Mouse (Mus musculus) heart, postnatal 0 days (tissue): ENCODE measurements around the gene Ppp1r14c. TPM values are rescaled to one million over a fixed set of nuclear protein-coding genes. Genes with fewer than 3 reads are reported as not detected.

Source experiments
- ATAC-seq: fragments of 200-750 bp; cut with Nextera tagmentation; 2 replicates; pipeline ENCODE4 v1.8.0; 2017; ENCODE audit warnings: low read depth, moderate number of reproducible peaks, moderate library complexity; ENCODE audit not compliant: insufficient read depth
- DNase-seq: peaks from one replicate; pipeline ENCODE4 v3.0.0-alpha.2; 2016; ENCODE audit warnings: low spot score
- H3K27ac ChIP-seq: fragments of 300-500 bp; sonication (generic); 2 replicates; pipeline ENCODE4 v1.5.1; 2014; ENCODE audit warnings: low read depth, mild to moderate bottlenecking
- H3K27me3 ChIP-seq: fragments of 300-500 bp; sonication (generic); 2 replicates; pipeline ENCODE4 v1.6.1; 2014; ENCODE audit warnings: low read length, mixed read lengths; ENCODE audit not compliant: control insufficient read depth, insufficient read depth
- H3K36me3 ChIP-seq: fragments of 300-500 bp; sonication (generic); replicated peaks from 2 replicates; pipeline ENCODE4 v1.6.1; 2014; ENCODE audit warnings: low read length, mixed read lengths; ENCODE audit not compliant: control insufficient read depth, insufficient read depth
- H3K4me1 ChIP-seq: fragments of 300-500 bp; sonication (generic); 2 replicates; pipeline ENCODE4 v1.6.1; 2014; ENCODE audit warnings: antibody characterized with exemption; ENCODE audit not compliant: control insufficient read depth, insufficient read depth
- H3K4me2 ChIP-seq: fragments of 300-500 bp; sonication (generic); 2 replicates; pipeline ENCODE4 v1.6.1; 2014; ENCODE audit warnings: low read depth, mild to moderate bottlenecking, low read length, moderate library complexity
- H3K4me3 ChIP-seq: fragments of 300-500 bp; sonication (generic); 2 replicates; pipeline ENCODE4 v1.5.1; 2014; ENCODE audit warnings: low read depth, low read length
- H3K9ac ChIP-seq: fragments of 300-500 bp; sonication (generic); replicated peaks from 2 replicates; pipeline ENCODE4 v1.6.1; 2014; ENCODE audit warnings: low read depth, low read length, mixed read lengths
- H3K9me3 ChIP-seq: fragments of 300-500 bp; sonication (generic); replicated peaks from 2 replicates; pipeline ENCODE4 v1.6.1; 2016; ENCODE audit warnings: low read length; ENCODE audit not compliant: control insufficient read depth
- CTCF ChIP-seq: IDR thresholded peaks from 2 replicates; pipeline ENCODE4 v1.5.1; 2016; ENCODE audit warnings: antibody characterized with exemption, control low read depth, low read depth
- EP300 ChIP-seq: IDR thresholded peaks from 2 replicates; pipeline ENCODE4 v1.6.1; 2016; ENCODE audit warnings: antibody characterized with exemption, low read depth
- WGBS: fragments of 180-500 bp; shearing (Covaris S2); extraction: QIAGEN DNeasy Blood & Tissue Kit; methylation state at CpG from one replicate; pipeline ENCODE4 v1.1.7; 2014; 5-methylcytosine and 5-hydroxymethylcytosine counted together
- polyA plus RNA-seq: library from polyadenylated mRNA; unstranded; fragments of >200 nt; fragmentation: Nextera tagmentation; extraction: Ambion mirVana; gene quantifications from 2 replicates; pipeline ENCODE4 v1.2.1, GENCODE M21; 2015
- total RNA-seq: library from RNA; depleted of rRNA; stranded (reverse); fragments of >200 nt; gene quantifications from 2 replicates; pipeline ENCODE4 v1.2.3, GENCODE M21; 2014; ENCODE audit warnings: low replicate concordance

The Ppp1r14c gene
- total and polyA plus RNA-seq, 2 experiments from 2014 or later = 269 to 325 TPM

DNA sequence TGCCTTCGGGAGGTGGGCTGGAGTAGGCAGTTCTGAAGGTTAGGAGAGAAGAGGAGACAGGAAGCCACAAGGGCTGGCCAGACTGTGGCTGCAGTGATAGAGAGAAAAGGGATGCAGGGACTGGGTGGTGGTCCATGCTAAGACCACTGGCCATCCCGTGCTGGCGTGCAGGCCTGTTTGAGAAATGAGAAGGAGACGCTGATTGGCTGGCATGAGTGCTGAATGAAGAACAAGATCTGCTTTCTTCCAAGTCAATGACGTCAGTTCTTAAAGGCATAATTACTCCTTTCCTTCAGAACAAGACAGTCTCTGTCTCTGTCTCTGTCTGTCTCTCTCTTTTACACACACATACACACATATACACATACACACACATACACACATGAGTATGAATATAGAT, 36.4 kb downstream of the Ppp1r14c start:
- no peaks in the 10 kb centered on the region for H3K9me3 ChIP-seq
- 54% methylated on average over 5 of the region's 5 CpGs for WGBS
- no peak for TF ChIP-seq EP300
- TF ChIP-seq CTCF = no peak
- H3K9ac ChIP-seq = no peak overlapping the region
- H3K36me3 ChIP-seq = no peaks in the 10 kb centered on the region
- no peak overlapping the region for H3K4me3 ChIP-seq
- DNase-seq (no peak), ATAC-seq (no peak)
- peaks cover 45% of the 10 kb centered on the region for H3K4me1 ChIP-seq
- no peak overlapping the region for H3K4me2 ChIP-seq
- H3K27me3 ChIP-seq = no peaks in the 10 kb centered on the region
- H3K27ac ChIP-seq = peak overlapping the region; percentile 38; the same call in 1 of the 2 replicates

DNA sequence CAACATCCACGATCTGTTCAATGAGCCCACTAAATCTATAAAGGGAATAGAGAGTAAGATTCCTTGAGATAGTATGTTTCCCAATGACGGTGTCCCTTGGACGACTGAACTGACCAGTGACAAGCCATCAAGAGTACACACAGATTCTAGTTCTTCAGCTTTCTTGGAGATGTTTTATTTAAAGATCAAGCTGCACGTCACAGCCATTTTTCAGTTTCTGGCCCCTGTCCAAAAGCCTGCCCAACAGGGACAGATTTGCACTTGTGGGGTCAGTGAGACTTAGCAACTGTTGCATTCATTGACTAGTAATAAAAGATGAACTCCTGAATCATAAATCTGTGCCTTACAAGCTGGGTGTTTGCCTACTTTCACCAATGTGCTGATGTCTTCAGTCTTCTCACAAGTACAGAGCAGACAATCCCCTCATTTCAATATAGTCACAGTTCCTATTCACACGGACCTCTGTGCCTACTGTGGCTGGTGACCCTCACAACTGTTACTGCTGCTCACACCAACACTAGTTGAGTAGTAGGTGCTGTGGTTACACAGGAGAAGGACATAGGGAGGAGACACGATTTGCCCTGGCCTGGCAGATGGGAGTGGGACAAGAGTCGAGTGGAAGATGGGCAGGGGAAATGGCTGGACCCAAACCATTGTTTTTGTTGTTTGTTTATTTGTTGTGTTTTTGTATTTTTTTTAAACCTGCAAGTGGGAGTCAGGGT, 37.7 kb downstream of the Ppp1r14c start:
- H3K9me3 ChIP-seq = no peaks in the 10 kb centered on the region
- no peak overlapping the region for H3K27ac ChIP-seq
- WGBS = 43% methylated on average over 7 of the region's 7 CpGs
- H3K4me1 ChIP-seq = peaks cover 45% of the 10 kb centered on the region
- H3K36me3 ChIP-seq = no peaks in the 10 kb centered on the region
- TF ChIP-seq EP300 = no peak
- TF ChIP-seq CTCF = no peak
- H3K4me3 ChIP-seq = no peak overlapping the region
- H3K9ac ChIP-seq = no peak overlapping the region
- H3K4me2 ChIP-seq = no peak overlapping the region
- H3K27me3 ChIP-seq = no peaks in the 10 kb centered on the region
- no peak for DNase-seq
- no peak; the same call in 1 of the 2 replicates for ATAC-seq

DNA sequence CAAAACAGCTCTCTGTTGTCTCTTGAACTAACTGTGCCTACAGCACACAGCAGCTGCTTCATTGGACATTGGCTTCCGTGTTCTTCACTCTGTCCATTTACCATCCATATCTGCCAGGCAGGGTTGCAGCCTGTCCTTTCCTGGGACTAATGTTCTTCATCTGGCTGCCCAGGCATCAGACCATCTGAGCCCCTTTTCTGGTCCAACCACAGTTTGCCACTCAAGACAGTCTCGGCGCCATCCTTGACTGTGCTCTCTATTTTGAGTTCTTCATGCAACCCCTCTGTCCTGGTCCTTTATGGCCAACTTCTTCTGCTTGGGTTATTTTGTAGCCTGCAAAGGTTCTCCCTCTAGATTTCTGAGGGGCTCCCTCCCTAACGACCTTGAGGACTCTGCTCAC, 38.5 kb downstream of the Ppp1r14c start:
- Histone ChIP-seq H3K4me3 (no peak overlapping the region), H3K4me2 (no peak overlapping the region), H3K27ac (no peak overlapping the region), H3K27me3 (no peaks in the 10 kb centered on the region), H3K9me3 (no peaks in the 10 kb centered on the region), H3K4me1 (peaks cover 48% of the 10 kb centered on the region), H3K36me3 (no peaks in the 10 kb centered on the region), H3K9ac (no peak overlapping the region)
- TF ChIP-seq CTCF (no peak), EP300 (no peak)
- ATAC-seq (no peak), DNase-seq (no peak)
- WGBS = 83% methylated on average over 4 of the region's 4 CpGs

DNA sequence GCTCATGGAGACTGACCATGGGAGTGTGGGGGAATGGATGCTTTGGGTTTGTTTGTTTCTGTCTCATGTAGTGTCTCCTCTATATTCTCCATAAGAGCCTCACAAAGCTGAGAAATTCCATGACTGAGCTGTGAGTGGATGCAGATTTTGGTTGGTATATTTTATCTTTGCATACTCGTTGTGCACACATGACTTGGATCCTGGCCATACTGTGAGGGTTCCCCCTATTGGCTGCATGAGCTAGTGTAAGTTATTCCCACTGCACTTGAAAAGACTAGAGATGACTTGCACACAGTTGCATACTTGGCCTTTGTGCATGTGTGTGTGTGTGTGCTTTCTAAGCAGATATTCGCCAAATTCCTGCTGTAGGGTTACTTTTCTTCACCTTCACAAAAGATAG, 40.4 kb downstream of the Ppp1r14c start:
- H3K4me3 ChIP-seq = no peak overlapping the region
- no peaks in the 10 kb centered on the region for H3K36me3 ChIP-seq
- no peak overlapping the region for H3K27ac ChIP-seq
- no peaks in the 10 kb centered on the region for H3K9me3 ChIP-seq
- H3K9ac ChIP-seq = no peak overlapping the region
- TF ChIP-seq EP300 (no peak), CTCF (peak; percentile 32)
- ATAC-seq (no peak), DNase-seq (no peak)
- WGBS = 47% methylated on average over 2 of the region's 2 CpGs
- H3K4me2 ChIP-seq = no peak overlapping the region
- peaks cover 53% of the 10 kb centered on the region for H3K4me1 ChIP-seq
- H3K27me3 ChIP-seq = no peaks in the 10 kb centered on the region

DNA sequence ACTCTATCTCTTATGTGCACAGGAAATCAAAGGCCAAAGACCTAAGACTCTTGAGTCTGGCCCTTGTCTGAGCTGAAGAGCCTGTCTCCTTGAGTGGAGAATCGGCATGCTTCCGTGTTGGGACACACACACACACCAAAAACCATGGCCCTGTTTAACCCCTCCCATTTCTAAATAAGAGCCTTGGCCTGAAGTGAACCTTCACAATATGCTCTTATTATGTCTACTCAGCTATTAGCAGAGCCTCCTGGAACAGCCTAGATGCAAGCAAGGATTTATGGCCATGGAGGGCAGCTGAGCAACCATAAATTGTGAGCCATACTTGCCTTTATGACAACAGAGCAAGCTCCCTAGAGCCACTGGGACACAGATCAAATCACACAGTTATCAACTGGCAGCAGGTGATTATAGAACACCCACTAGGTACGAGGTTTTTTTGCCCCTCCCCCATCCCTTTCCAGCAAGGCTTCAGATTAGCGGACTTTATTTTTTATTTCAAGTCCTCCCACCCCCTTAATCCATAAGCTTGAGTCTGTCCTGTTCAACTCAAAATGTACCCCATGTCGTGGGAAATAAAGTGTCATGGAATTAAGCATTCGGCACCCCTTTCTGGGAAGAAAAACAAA, 42.3 kb downstream of the Ppp1r14c start:
- 56% methylated on average over 6 of the region's 6 CpGs for WGBS
- H3K27ac ChIP-seq = no peak overlapping the region
- peaks cover 60% of the 10 kb centered on the region for H3K4me1 ChIP-seq

DNA sequence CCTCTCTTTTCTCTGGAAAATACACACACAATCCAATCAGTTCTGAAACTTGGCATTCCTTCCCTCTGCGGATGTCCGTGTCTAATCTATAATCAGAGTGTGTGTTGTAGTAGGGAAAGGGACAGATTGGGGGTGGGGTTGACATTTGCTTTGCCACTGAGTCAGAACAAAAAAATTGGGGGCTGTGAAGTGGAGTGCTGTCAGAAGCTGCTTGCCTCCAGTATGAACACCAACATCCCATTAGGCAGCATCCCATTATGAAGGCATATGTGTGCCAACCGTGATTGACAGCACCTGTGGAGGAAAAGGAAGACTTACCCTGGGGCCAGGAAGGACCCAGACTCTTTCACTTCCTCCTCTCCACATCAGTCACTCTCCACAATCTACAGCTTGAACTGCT, 42.8 kb downstream of the Ppp1r14c start:
- no peaks in the 10 kb centered on the region for H3K27me3 ChIP-seq
- 50% methylated on average over 3 of the region's 3 CpGs for WGBS
- DNase-seq = no peak
- H3K27ac ChIP-seq = no peak overlapping the region
- H3K4me1 ChIP-seq = peaks cover 60% of the 10 kb centered on the region
- no peak for ATAC-seq
- TF ChIP-seq EP300 (no peak), CTCF (no peak)
- H3K36me3 ChIP-seq = no peaks in the 10 kb centered on the region
- H3K4me2 ChIP-seq = no peak overlapping the region
- no peaks in the 10 kb centered on the region for H3K9me3 ChIP-seq
- no peak overlapping the region for H3K9ac ChIP-seq
- H3K4me3 ChIP-seq = no peak overlapping the region

More for the DNA sequence above, 42.3 kb downstream of the Ppp1r14c start:
- H3K4me3 ChIP-seq = no peak overlapping the region
- H3K27me3 ChIP-seq = no peaks in the 10 kb centered on the region
- ATAC-seq (no peak), DNase-seq (no peak)
- no peak overlapping the region for H3K9ac ChIP-seq
- no peak overlapping the region for H3K4me2 ChIP-seq
- no peaks in the 10 kb centered on the region for H3K36me3 ChIP-seq
- TF ChIP-seq CTCF (no peak), EP300 (no peak)
- no peaks in the 10 kb centered on the region for H3K9me3 ChIP-seq
